Mouse (Mus musculus) lung, postnatal 0 days (tissue): ENCODE data around the gene Prss32. TPM values are rescaled to one million over a fixed set of nuclear protein-coding genes. Genes with fewer than 3 reads are reported as not detected.

ENCODE experiments used
- ATAC-seq: fragments of 200-750 bp; cut with Nextera tagmentation; 2 replicates; pipeline ENCODE4 v1.8.0; 2017; ENCODE audit warnings: moderate library complexity
- DNase-seq: peaks from one replicate; pipeline ENCODE4 v3.0.0-alpha.2; 2016; ENCODE audit warnings: low spot score
- H3K27ac ChIP-seq: fragments of 300-500 bp; sonication (generic); 2 replicates; pipeline ENCODE4 v1.5.1; 2014; ENCODE audit warnings: antibody characterized with exemption, mild to moderate bottlenecking, low read length, mixed read lengths
- H3K27me3 ChIP-seq: fragments of 300-500 bp; sonication (generic); replicated peaks from 2 replicates; pipeline ENCODE4 v1.6.1; 2014; ENCODE audit warnings: low read length, mixed read lengths; ENCODE audit not compliant: insufficient read depth
- H3K36me3 ChIP-seq: fragments of 300-500 bp; sonication (generic); 2 replicates; pipeline ENCODE4 v1.6.1; 2014; ENCODE audit warnings: low read length, mixed read lengths; ENCODE audit not compliant: insufficient read depth
- H3K4me1 ChIP-seq: fragments of 300-500 bp; sonication (generic); 2 replicates; pipeline ENCODE4 v1.6.1; 2014; ENCODE audit warnings: antibody characterized with exemption, low read depth, low read length, mixed read lengths; ENCODE audit not compliant: insufficient read depth
- H3K4me2 ChIP-seq: fragments of 300-500 bp; sonication (generic); replicated peaks from 2 replicates; pipeline ENCODE4 v1.6.1; 2014; ENCODE audit warnings: low read depth, mild to moderate bottlenecking, low read length, moderate library complexity, mixed read lengths
- H3K4me3 ChIP-seq: fragments of 300-500 bp; sonication (generic); 2 replicates; pipeline ENCODE4 v1.5.1; 2014; ENCODE audit warnings: low read depth, low read length
- H3K9ac ChIP-seq: fragments of 300-500 bp; sonication (generic); replicated peaks from 2 replicates; pipeline ENCODE4 v1.6.1; 2014; ENCODE audit warnings: low read depth, mild to moderate bottlenecking
- H3K9me3 ChIP-seq: fragments of 300-500 bp; sonication (generic); 2 replicates; pipeline ENCODE4 v1.6.1; 2016; ENCODE audit warnings: low read length, mixed read lengths
- CTCF ChIP-seq: IDR thresholded peaks from 2 replicates; pipeline ENCODE4 v1.5.1; 2016; ENCODE audit warnings: antibody characterized with exemption, mild to moderate bottlenecking
- EP300 ChIP-seq: IDR thresholded peaks from 2 replicates; pipeline ENCODE4 v1.6.1; 2016; ENCODE audit warnings: antibody characterized with exemption, mild to moderate bottlenecking, control low read depth
- WGBS: fragments of 180-500 bp; shearing (Covaris S2); extraction: QIAGEN DNeasy Blood & Tissue Kit; methylation state at CpG from one replicate; pipeline ENCODE4 v1.1.7; 2014; 5-methylcytosine and 5-hydroxymethylcytosine counted together
- polyA plus RNA-seq: library from polyadenylated mRNA; unstranded; fragments of >200 nt; fragmentation: Nextera tagmentation; extraction: Ambion mirVana; gene quantifications from 2 replicates; pipeline ENCODE4 v1.2.1, GENCODE M21; 2015

Prss32 gene
- not detected in 2 replicates for polyA plus RNA-seq

- Histone ChIP-seq H3K9ac (no peak within 1 kb of the TSS), H3K27me3 (no peaks in the 10 kb centered on the region), H3K27ac (no peak within 1 kb of the TSS), H3K4me1 (no peaks in the 10 kb centered on the region), H3K36me3 (no peaks in the 10 kb centered on the region), H3K4me3 (no peak within 1 kb of the TSS), H3K4me2 (peak within 1 kb of the TSS; percentile 12; the same call in 1 of the 2 replicates), H3K9me3 (no peaks in the 10 kb centered on the region)
- ATAC-seq (peak; percentile 66), DNase-seq (peak; percentile 40)
- TF ChIP-seq CTCF (peak; percentile 74), EP300 (no peak)
- 15% methylated on average over 19 of the region's 19 CpGs for WGBS
Measured at GRCm38 (mm10) chr17:23843812-23844273, at the start of gene Prss32, which contains the start of gene Prss41. Gene Prss32 (plus strand): TSS chr17:23843855. Gene Prss41 (minus strand): TSS chr17:23844172.

- Histone ChIP-seq H3K27me3 (no peaks in the 10 kb centered on the region), H3K4me1 (peaks cover 5% of the 10 kb centered on the region; the same call in 1 of the 2 replicates), H3K9me3 (no peaks in the 10 kb centered on the region), H3K4me2 (no peak overlapping the region), H3K4me3 (no peak overlapping the region), H3K9ac (no peak overlapping the region), H3K27ac (no peak overlapping the region), H3K36me3 (no peaks in the 10 kb centered on the region)
- no peak for DNase-seq
- TF ChIP-seq CTCF, result no peak
- no peak for TF ChIP-seq EP300
- 92% methylated on average over 8 of the region's 8 CpGs for WGBS
- ATAC-seq, result no peak
Measured at GRCm38 (mm10) chr17:23795323-23795722, 48.3 kb upstream of the Prss32 start.

- Histone ChIP-seq H3K4me2 (no peak overlapping the region), H3K4me1 (no peaks in the 10 kb centered on the region), H3K27ac (no peak overlapping the region), H3K36me3 (no peaks in the 10 kb centered on the region), H3K4me3 (no peak overlapping the region), H3K27me3 (no peaks in the 10 kb centered on the region), H3K9me3 (no peaks in the 10 kb centered on the region), H3K9ac (no peak overlapping the region)
- TF ChIP-seq CTCF, result no peak
- TF ChIP-seq EP300, result no peak
- WGBS, result 69% methylated on average over 7 of the region's 7 CpGs
- no peak for ATAC-seq
- no peak for DNase-seq
Measured at GRCm38 (mm10) chr17:23797316-23797715, 46.3 kb upstream of the Prss32 start.

GRCm38 (mm10) chr17:23801627-23802026 is 42.0 kb upstream of the Prss32 start:
- 93% methylated on average over 10 of the region's 10 CpGs for WGBS
- no peaks in the 10 kb centered on the region for H3K36me3 ChIP-seq

GRCm38 (mm10) chr17:23802746-23803365 is 40.8 kb upstream of the Prss32 start:
- H3K27ac ChIP-seq, result peak overlapping the region; percentile 97
- peak overlapping the region; percentile 91 for H3K9ac ChIP-seq
- DNase-seq (peak; percentile 100), ATAC-seq (peak; percentile 98)
- H3K36me3 ChIP-seq, result no peaks in the 10 kb centered on the region
- H3K27me3 ChIP-seq, result no peaks in the 10 kb centered on the region
- H3K4me2 ChIP-seq, result peak overlapping the region; percentile 75
- TF ChIP-seq CTCF (peak; percentile 27; the same call in 1 of the 2 replicates), EP300 (no peak)
- H3K9me3 ChIP-seq, result no peaks in the 10 kb centered on the region
- peaks cover 3% of the 10 kb centered on the region; the same call in 1 of the 2 replicates for H3K4me1 ChIP-seq
- H3K4me3 ChIP-seq, result peak overlapping the region; percentile 82
- under 1% methylated on average over 59 of the region's 60 CpGs for WGBS

More at GRCm38 (mm10) chr17:23801627-23802026, 42.0 kb upstream of the Prss32 start:
- Histone ChIP-seq H3K9ac (no peak overlapping the region), H3K4me1 (peaks cover 3% of the 10 kb centered on the region; the same call in 1 of the 2 replicates), H3K27ac (no peak overlapping the region), H3K4me3 (no peak overlapping the region), H3K9me3 (no peaks in the 10 kb centered on the region), H3K27me3 (no peaks in the 10 kb centered on the region), H3K4me2 (no peak overlapping the region)
- no peak for TF ChIP-seq EP300
- TF ChIP-seq CTCF, result no peak
- no peak for ATAC-seq
- DNase-seq, result no peak

- peak overlapping the region; percentile 97 for H3K27ac ChIP-seq
- WGBS, result under 1% methylated on average over 34 of the region's 83 CpGs
- DNase-seq, result peak; percentile 91
Measured at GRCm38 (mm10) chr17:23803366-23804041, 40.2 kb upstream of the Prss32 start.

More at GRCm38 (mm10) chr17:23803366-23804041, 40.2 kb upstream of the Prss32 start:
- Histone ChIP-seq H3K27me3 (no peaks in the 10 kb centered on the region), H3K9me3 (no peaks in the 10 kb centered on the region), H3K4me1 (peaks cover 3% of the 10 kb centered on the region; the same call in 1 of the 2 replicates), H3K9ac (peak overlapping the region; percentile 91), H3K4me2 (peak overlapping the region; percentile 75), H3K4me3 (peak overlapping the region; percentile 82), H3K36me3 (peaks cover 3% of the 10 kb centered on the region; the same call in 1 of the 2 replicates)
- peak; percentile 65 for ATAC-seq
- no peak for TF ChIP-seq CTCF
- TF ChIP-seq EP300, result no peak
